Mouse (Mus musculus) retina, postnatal 1 day (tissue): Measurements from ENCODE around the gene Samd4b.
A peak's percentile ranks its signal among the peaks of the same experiment; 100 is the strongest.
"Not testable (repeated sequence)": the region's sequence is repeated elsewhere in the genome, so short reads cannot be mapped to it uniquely, and the experiment has no call there.

Experiments
- DNase-seq: peaks from one replicate; pipeline ENCODE4 v3.0.0-alpha.2; 2012

The Samd4b gene

DNA sequence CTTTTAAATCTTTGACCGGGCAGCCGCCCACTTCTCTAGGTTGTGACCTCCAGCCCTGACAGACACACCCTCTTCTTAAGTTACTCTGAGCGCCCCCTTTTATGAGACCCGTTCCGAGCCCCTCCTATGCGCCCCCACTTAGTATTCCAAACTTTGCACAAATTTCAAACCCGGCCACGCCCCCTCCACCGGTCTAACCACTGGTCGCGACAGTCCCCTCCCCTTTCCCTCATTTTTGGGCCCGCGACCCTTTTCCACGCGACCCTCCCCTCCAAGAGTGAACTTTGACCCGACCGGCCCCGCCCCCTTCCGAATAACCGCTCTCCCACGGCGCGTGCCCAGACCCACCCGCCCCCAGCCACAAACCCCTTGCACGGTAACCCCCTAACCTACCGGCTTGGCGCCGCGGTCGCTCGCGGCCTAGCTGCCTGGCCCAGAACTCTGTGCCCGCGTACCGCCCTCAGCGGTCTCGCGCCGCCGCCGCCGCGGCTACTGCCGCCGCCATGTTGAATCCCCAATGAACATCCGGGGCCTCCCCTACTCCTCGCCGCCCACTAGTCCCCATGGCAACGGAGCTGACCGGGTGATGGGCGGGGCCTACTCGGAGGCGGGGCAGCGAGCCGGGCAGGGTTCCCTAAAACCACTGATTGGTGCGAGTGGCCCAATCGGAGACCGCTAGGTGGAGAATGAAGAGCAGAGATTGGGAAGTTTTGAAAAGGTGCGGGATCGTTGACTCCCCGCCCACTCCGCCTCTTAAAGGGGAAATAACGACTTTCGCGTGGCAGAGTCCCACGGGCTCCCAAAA is at the start of gene Samd4b, which contains the start of gene Pak4:
Gene Samd4b, minus strand, starts transcription at position 503 of the 805 bp plus-strand sequence.
Gene Pak4, minus strand, starts transcription at position 544 of the 805 bp plus-strand sequence.
- DNase-seq: peak; percentile 99

- peak; percentile 52 for DNase-seq
Measured at GRCm38 (mm10) chr7:28647016-28647415, 49.1 kb upstream of the Samd4b start.

GRCm38 (mm10) chr7:28645947-28646475 is 48.1 kb upstream of the Samd4b start:
- DNase-seq: no peak

GRCm38 (mm10) chr7:28645366-28645765 is 47.4 kb upstream of the Samd4b start:
- DNase-seq: no peak

- DNase-seq: no peak
Measured at GRCm38 (mm10) chr7:28641546-28641945, 43.6 kb upstream of the Samd4b start.

- DNase-seq: no peak
Measured at GRCm38 (mm10) chr7:28637511-28637910, 39.6 kb upstream of the Samd4b start.

DNA sequence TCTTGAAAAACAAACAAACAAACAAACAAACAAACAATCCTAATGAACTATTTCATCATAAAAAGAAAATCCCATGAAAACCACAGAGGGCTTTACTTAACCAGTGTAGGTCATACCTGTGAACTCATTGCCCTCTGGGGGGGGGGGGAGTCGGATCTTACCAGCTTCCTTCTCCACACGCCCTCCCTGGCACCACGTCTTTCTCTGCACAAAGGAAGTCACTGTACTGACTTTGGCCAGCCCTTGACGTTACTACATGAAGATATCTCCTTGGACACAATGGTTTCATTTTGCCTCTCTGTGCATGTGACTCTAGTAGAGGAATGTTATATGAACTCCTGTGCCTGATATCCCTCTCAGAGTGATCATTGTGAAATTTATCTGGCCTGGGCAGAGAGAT is 36.2 kb upstream of the Samd4b start:
- no peak for DNase-seq

GRCm38 (mm10) chr7:28631073-28631472 is 33.1 kb upstream of the Samd4b start, which contains the start of gene Acp7:
Acp7 (minus strand) TSS chr7:28631332.
- DNase-seq: no peak

DNA sequence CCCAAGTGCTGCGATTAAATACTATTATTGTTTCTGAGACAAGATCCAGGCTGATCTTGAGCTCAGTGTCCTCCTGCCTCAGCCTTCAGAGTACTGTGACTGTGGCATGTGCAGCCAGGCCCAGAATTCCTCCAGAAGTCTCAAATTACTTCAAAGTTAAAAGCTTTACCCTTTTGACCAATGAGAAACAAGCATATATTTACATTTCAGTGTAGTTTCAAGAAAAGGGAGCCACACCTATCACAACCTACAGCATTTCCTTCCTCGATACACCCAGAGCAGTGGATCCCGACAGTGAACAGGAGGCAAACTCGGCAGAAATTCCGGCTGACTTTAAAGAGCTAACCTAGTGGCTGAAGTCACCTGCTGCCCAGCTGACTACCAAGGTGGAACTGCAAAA is 26.8 kb upstream of the Samd4b start:
- DNase-seq: no peak

GRCm38 (mm10) chr7:28619098-28619715 is 21.3 kb upstream of the Samd4b start:
- DNase-seq: no peak

DNA sequence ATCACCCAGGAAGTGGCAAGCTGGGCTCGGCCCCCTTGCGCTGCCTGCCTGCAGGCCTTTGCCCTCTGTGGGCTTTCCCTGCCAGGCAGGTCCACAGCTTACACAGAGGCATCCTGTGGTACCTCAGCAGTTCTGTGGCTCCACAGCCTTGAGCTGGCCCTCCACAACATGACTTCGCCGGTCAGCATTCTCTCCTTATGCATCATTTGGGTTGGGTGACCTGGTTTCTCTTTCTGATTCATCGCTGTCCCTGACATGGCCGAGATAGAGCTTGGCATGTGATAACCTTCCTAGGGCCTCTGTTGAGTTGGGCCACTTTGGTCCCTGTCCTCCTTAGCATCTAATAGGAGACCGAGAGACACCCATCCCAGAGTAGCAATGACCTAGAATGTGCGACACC is 8.0 kb upstream of the Samd4b start:
- DNase-seq: no peak

DNA sequence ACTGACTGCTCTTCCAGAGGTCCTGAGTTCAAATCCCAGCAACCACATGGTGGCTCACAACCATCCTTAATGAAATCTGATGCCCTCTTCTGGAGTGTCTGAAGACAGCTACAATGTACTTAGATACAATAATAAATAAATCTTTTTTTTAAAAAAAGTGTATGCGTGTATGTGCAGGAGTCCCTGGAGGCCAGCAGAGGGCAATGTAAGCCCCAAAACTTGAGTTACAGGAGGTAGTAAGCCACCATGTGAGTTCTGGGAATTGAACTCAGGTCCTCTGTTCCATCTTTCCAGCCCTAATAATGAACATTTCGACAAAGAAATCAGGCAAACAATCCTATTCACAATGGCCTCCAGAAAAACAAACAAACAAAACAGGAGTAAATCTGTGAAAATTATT is 5.8 kb upstream of the Samd4b start:
- DNase-seq: not testable (repeated sequence)

GRCm38 (mm10) chr7:28603136-28603535 is 5.2 kb upstream of the Samd4b start:
- no peak for DNase-seq

- DNase-seq: peak; percentile 80
Measured at GRCm38 (mm10) chr7:28601668-28602067, 3.7 kb upstream of the Samd4b start.

- peak; percentile 72 for DNase-seq
Measured at GRCm38 (mm10) chr7:28601029-28601428, 3.1 kb upstream of the Samd4b start.

GRCm38 (mm10) chr7:28598951-28599350 is 1.0 kb upstream of the Samd4b start:
- no peak for DNase-seq

- no peak for DNase-seq
Measured at GRCm38 (mm10) chr7:28597277-28597570, 720 bp downstream of the Samd4b start.

- peak; percentile 53 for DNase-seq
Measured at GRCm38 (mm10) chr7:28596436-28597276, 1.3 kb downstream of the Samd4b start.

- DNase-seq: peak; percentile 17
Measured at GRCm38 (mm10) chr7:28595751-28596435, 2.1 kb downstream of the Samd4b start.

DNA sequence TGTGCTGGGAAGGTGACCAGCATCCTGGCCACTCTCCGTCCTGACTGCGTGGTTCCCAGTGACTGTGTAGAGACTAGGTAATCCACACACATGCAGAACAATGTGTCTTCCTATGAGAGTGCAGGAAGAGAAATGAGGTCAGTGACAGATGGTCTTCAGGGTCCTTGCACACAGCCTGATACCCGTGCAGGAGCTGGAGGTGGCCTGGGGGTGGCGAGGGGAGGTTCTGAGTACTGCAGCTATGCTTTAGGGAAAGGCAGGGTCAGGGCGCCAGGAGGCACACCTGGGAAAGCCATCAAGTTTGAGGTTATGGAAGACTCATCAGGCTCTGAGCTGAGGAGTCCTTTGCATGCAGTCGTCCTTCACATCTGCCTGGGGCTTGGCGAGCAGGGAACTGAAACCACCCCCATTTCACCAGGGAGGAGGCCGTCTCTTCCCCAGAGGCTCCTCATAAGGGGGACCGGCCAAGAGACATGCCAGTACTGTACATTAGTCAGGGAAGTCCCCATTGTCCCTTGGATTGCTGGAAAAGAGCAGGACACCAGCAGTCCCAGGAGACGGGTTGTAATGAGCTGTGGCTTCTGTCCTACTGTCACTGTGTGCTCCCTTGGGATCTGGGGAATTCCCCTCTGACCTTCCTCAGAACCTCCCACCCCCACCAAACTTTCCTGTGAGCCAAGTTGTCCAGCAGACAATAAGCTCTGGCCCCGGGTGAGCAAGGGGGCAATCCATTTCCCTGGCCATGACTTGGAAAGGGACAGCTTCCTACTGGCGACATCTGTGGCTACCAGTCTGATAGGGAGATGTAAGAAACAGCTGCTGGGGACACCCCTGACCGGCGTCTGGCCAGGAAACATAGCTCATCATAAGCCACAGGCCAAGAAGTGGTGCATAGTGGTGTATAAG is 4.5 kb downstream of the Samd4b start:
- peak; percentile 73 for DNase-seq

- no peak for DNase-seq
Measured at GRCm38 (mm10) chr7:28591862-28592261, 6.1 kb downstream of the Samd4b start.

DNA sequence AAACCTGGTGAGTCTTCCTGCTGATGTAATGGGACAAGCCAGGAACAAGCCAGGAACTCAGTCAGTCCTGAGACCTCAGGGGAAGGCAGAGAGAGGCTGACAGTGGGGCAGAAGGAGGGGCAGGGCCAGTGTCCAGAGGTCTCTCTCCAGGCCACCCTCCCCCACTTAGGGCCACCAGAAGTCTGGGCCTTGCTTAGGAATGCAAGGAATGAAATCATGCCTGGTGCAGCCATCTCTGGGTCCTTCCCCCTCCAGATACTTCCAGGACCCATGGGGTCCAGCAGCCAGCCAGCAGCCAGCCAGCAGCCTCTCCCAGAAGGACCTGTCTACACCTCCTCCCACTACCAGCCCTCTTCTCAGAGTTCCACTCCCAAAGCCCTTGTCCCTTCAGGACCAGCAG is 10.3 kb downstream of the Samd4b start:
- no peak for DNase-seq
